Mouse (Mus musculus): ENCODE measurements around the gene Mapk8.

- TF ChIP-seq CHD2 (IDR thresholded peaks at IDR 0.05; ENCODE audit: low read depth, low read length): no peak
- TF ChIP-seq ZC3H11A (IDR thresholded peaks at IDR 0.05; ENCODE audit: borderline replicate concordance, low read depth, low read length): no peak
- no peak for TF ChIP-seq MAFK (IDR thresholded peaks at IDR 0.05; ENCODE audit: insufficient read depth, low read depth, low read length)
- no peak for TF ChIP-seq HCFC1 (IDR thresholded peaks at IDR 0.05; ENCODE audit: borderline replicate concordance, insufficient read depth, low read length)
Observed at GRCm38 (mm10) chr14:33463658-33464057, 16.7 kb upstream of the Mapk8 start.
